Mouse (Mus musculus) liver, embryonic 15.5 days (tissue): ENCODE measurements around the gene Gm614. TPM values are rescaled to one million over a fixed set of nuclear protein-coding genes. Genes with fewer than 3 reads are reported as not detected.

Experiments used
- ATAC-seq: fragments of 200-750 bp; cut with Nextera tagmentation; 2 replicates; pipeline ENCODE4 v1.8.0; 2017; ENCODE audit warnings: moderate number of reproducible peaks, mild to moderate bottlenecking, moderate library complexity; ENCODE audit not compliant: insufficient read depth
- H3K27ac ChIP-seq: fragments of 300-500 bp; sonication (generic); replicated peaks from 2 replicates; pipeline ENCODE4 v1.5.1; 2015; ENCODE audit warnings: mild to moderate bottlenecking, inconsistent platforms
- H3K27me3 ChIP-seq: fragments of 300-500 bp; sonication (generic); 2 replicates; pipeline ENCODE4 v1.6.1; 2015; ENCODE audit warnings: mild to moderate bottlenecking, inconsistent platforms
- H3K36me3 ChIP-seq: fragments of 300-500 bp; sonication (generic); replicated peaks from 2 replicates; pipeline ENCODE4 v1.6.1; 2015; ENCODE audit warnings: moderate library complexity, mild to moderate bottlenecking, inconsistent platforms
- H3K4me1 ChIP-seq: fragments of 300-500 bp; sonication (generic); replicated peaks from 2 replicates; pipeline ENCODE4 v1.6.1; 2015; ENCODE audit warnings: inconsistent platforms
- H3K4me2 ChIP-seq: fragments of 300-500 bp; sonication (generic); 2 replicates; pipeline ENCODE4 v1.6.1; 2015; ENCODE audit warnings: moderate library complexity, mild to moderate bottlenecking, inconsistent platforms
- H3K4me3 ChIP-seq: fragments of 300-500 bp; sonication (generic); replicated peaks from 2 replicates; pipeline ENCODE4 v1.5.1; 2015; ENCODE audit warnings: mild to moderate bottlenecking, inconsistent platforms
- H3K9ac ChIP-seq: fragments of 300-500 bp; sonication (generic); 2 replicates; pipeline ENCODE4 v1.6.1; 2015; ENCODE audit warnings: moderate library complexity, mild to moderate bottlenecking, inconsistent platforms
- H3K9me3 ChIP-seq: fragments of 300-500 bp; sonication (generic); replicated peaks from 2 replicates; pipeline ENCODE4 v1.6.1; 2016; ENCODE audit warnings: inconsistent platforms
- WGBS: fragments of 180-500 bp; shearing (Covaris S2); methylation state at CpG from one replicate; pipeline ENCODE4 v1.1.7; 2015; ENCODE audit warnings: mixed read lengths; ENCODE audit not compliant: insufficient replicate concordance; 5-methylcytosine and 5-hydroxymethylcytosine counted together
- polyA plus RNA-seq: library from polyadenylated mRNA; unstranded; fragments of >200 nt; fragmentation: Nextera tagmentation; extraction: Ambion mirVana; gene quantifications from 2 replicates; pipeline ENCODE4 v1.2.1, GENCODE M21; 2015

The Gm614 gene
- polyA plus RNA-seq, 1 experiment from 2014 or later: not detected

DNA sequence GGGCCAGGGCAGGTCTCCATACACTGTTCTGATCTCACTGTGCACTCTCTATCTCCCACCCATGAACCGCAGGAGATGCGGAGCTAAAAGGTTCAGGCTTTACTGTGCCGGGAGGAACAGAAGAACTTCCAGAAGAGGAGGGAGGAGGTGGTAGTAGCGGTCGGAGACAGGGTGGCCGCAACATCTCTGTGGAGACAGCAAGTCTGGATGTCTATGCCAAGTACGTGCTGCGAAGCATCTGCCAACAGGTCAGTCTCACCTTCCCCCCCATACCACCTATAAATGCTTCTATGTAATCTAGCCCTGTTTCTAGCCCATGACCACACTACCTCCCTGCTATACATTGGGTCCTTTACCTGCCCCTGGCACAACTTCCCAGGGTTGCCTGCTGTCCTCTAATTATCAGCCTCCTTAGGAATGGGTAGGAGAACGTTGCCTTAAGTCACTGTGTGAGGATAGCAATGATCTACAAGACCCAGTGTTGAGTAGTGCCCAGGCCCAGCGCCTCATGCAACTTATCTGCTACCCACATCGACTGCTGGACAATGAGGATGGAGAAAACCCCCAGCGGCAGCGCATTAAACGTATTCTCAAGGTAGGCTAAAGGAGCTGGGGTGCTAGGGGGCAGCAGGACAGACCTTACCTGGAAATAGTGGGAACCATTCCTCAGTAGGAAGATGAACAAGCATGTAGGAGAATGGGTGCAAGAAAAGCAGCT lies 22.3 kb upstream of the Gm614 start:
- no peak for ATAC-seq
- Histone ChIP-seq H3K4me1 (peaks cover 48% of the 10 kb centered on the region), H3K9ac (no peak overlapping the region), H3K4me2 (no peak overlapping the region), H3K36me3 (peaks cover 88% of the 10 kb centered on the region), H3K9me3 (no peaks in the 10 kb centered on the region), H3K4me3 (no peak overlapping the region), H3K27me3 (no peaks in the 10 kb centered on the region), H3K27ac (peak overlapping the region; percentile 95)
- 84% methylated on average over 14 of the region's 14 CpGs for WGBS

DNA sequence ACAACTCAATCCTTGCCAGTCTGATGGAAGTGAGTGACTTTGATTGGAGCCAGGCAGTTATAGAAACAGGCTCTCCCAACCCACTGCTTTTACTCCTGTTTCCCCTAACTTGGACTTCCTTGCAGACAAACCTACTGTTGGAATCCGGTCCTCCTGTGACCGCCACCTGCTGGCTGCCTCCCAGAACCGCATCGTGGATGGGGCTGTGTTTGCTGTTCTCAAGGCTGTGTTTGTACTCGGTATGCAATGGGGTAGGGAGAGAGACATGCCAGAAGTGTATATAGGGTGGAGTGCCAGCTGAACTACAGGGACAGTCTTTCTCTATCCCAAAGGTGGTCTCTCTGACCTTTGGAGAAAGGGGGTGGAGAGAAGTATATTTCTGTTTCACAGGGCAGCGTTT lies 21.7 kb upstream of the Gm614 start:
- no peak for ATAC-seq
- H3K4me3 ChIP-seq: no peak overlapping the region
- WGBS: 22% methylated on average over 6 of the region's 6 CpGs

DNA sequence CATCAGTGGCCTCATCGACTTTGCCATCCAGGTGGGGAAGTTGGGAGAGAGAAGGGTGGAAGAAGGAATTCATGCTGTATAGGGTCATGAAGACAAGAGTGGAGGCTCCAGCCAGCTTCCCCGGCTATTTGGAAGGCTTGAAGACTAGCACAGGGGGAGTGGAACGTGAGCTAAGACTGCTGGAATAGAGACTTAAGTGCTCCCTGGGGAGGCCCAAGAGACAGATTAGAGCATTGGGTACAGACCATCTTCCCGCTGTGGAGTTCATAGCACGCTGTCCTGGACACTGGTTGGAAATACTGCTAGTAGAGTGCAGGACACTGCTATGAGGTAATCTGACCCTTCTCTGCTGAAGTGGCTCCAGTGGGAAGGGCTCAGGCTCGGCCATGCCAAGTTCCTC lies 19.0 kb upstream of the Gm614 start:
- Histone ChIP-seq H3K4me2 (no peak overlapping the region), H3K4me1 (peaks cover 20% of the 10 kb centered on the region), H3K4me3 (no peak overlapping the region), H3K36me3 (peaks cover 86% of the 10 kb centered on the region), H3K27ac (no peak overlapping the region), H3K27me3 (no peaks in the 10 kb centered on the region), H3K9ac (no peak overlapping the region), H3K9me3 (no peaks in the 10 kb centered on the region)
- 74% methylated on average over 6 of the region's 6 CpGs for WGBS
- ATAC-seq: no peak

More for the DNA sequence above, 21.7 kb upstream of the Gm614 start:
- Histone ChIP-seq H3K9ac (no peak overlapping the region), H3K9me3 (no peaks in the 10 kb centered on the region), H3K36me3 (peaks cover 88% of the 10 kb centered on the region), H3K27me3 (no peaks in the 10 kb centered on the region), H3K4me1 (peaks cover 48% of the 10 kb centered on the region), H3K4me2 (no peak overlapping the region), H3K27ac (peak overlapping the region; percentile 95)

DNA sequence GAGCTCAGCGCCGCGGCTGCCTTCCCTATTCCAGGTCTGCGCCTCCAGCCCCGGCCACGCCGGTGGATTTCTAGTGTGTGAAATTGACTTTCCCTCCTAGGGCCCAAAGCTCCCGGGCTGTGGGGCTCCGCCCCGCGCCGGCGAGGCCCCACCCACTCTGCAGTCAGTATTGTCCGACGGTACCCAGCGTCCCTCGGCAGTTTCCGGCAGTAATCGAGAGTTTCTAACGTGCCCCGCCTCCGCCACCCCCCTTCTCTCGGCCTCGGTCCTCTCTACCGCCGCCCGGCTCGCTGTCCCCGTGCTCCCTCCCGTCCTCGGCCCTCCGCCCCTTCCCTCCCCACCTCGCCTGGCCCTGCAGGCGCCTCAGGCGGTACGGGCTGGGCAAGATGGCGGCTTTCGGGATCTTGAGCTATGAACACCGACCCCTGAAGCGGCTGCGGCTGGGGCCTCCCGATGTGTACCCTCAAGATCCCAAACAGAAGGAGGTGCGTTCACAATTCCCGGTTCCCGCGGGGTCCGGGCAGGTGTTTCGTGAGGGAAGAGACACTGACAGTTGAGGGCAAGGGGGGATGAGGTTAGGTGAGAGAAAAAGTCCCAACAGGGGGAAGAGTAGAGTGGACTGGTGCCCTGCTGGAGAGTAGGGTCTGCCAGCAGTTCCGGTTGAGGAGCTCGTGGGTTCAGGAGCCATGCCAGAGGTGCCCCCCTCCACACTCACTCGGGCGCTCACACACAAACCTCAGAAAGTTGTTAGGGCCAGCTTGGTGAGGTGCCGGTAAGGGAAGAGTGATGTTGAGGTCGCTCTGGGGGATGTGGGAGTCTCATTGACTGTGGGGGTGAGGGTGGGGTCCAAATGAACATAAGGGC lies 10.3 kb upstream of the Gm614 start, which contains the start of gene Med12:
Gene Med12, plus strand, starts transcription at position 156 of the 864 bp plus-strand sequence.
- Histone ChIP-seq H3K9ac (peak within 1 kb of the TSS; percentile 81), H3K36me3 (peaks cover 34% of the 10 kb centered on the region), H3K9me3 (no peaks in the 10 kb centered on the region), H3K4me2 (peak within 1 kb of the TSS; percentile 67), H3K4me1 (peaks cover 16% of the 10 kb centered on the region), H3K4me3 (peak within 1 kb of the TSS; percentile 70), H3K27ac (peak within 1 kb of the TSS; percentile 86), H3K27me3 (peaks cover 4% of the 10 kb centered on the region; the same call in 1 of the 2 replicates)
- WGBS: 13% methylated on average over 53 of the region's 54 CpGs
- peak; percentile 99 for ATAC-seq

DNA sequence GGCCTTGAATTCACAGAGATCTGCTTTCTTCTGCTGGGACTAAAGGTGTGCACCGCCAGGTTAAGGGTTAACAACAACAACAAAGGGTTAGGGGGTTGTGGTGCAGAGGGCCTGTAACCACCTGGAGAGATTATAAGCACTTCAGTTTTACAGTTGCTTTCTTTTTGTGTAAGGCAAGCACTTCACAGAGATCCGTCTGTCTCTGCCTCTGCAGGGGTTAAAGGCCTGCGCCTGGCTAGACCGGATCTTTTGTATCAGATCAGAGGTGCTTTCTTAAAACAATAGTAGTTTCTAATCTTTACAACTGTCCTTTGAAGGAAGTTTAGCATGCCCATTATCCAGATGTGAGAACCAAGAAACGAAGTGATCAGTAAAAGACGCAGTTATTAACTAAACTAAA lies 9.6 kb upstream of the Gm614 start:
- Histone ChIP-seq H3K4me3 (peak overlapping the region; percentile 70), H3K9ac (peak overlapping the region; percentile 48), H3K4me1 (peaks cover 16% of the 10 kb centered on the region), H3K4me2 (peak overlapping the region; percentile 67), H3K27ac (peak overlapping the region; percentile 86), H3K36me3 (peaks cover 27% of the 10 kb centered on the region), H3K9me3 (no peaks in the 10 kb centered on the region), H3K27me3 (peaks cover 10% of the 10 kb centered on the region; the same call in 1 of the 2 replicates)
- 28% methylated on average over 6 of the region's 6 CpGs for WGBS
- ATAC-seq: no peak

DNA sequence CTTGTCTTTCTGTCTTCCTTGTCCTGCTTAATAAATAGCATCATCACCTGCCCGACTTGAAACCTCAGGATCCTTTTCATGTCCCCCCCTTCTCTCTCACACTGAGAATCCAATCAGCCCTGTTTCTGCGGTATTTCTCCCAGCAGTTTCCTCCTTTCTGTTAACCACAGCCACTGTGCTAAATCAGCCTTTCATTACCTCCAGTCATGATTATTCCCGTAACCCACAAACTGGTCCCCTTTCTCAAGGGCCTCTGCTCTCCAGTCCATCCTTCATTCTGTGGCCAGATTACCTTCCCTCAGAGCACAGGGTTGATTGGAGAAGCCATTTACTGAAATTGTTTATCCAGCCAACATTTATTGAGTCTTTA lies 4.9 kb upstream of the Gm614 start, which contains the start of gene Gm20489:
Gene Gm20489, minus strand, starts transcription at position 269 of the 370 bp plus-strand sequence.
- Histone ChIP-seq H3K36me3 (no peaks in the 10 kb centered on the region), H3K4me2 (peak within 1 kb of the TSS; percentile 30), H3K27ac (no peak within 1 kb of the TSS), H3K27me3 (peaks cover 18% of the 10 kb centered on the region; the same call in 1 of the 2 replicates), H3K4me3 (no peak within 1 kb of the TSS), H3K9ac (no peak within 1 kb of the TSS), H3K9me3 (no peaks in the 10 kb centered on the region), H3K4me1 (peaks cover 9% of the 10 kb centered on the region)
- no peak for ATAC-seq
- WGBS: 36% methylated on average over 3 of the region's 3 CpGs

DNA sequence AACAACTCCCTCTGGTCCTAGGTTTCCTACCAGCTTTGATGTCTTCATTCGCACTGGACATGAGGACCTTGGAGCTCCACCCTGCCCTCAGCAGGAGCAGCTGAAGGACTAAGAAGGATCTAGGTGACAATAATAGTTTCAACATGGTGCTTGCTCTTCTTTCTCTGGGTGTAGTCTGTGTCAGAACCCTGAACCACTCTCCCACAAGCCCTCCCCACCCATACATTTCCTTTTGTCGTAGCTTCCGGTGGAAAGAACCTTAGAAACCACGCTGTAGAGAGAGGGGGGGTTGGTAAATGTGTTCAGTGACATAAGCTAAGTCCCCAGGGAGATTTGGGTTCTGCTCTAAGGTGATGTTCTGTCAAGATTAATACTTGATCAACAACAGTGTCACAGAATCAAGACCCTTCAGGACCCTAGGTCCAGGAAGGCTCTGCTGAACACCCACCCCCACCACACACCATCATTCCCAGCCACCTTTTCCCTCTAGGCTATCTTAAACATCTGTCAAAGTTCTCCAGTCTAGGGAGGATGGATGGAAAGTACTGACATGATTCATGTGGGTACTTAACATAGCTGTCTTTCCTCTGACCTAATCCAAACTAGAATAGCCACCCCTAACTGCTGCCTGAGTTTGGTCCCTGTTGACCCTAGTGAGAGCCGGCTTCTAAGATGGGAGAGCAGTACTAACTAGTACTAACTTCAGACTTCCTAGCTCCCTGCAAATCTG lies 4.4 kb upstream of the Gm614 start, which contains the start of gene Il2rg:
Gene Il2rg, minus strand, starts transcription at position 231 of the 730 bp plus-strand sequence.
- Histone ChIP-seq H3K36me3 (no peaks in the 10 kb centered on the region), H3K4me2 (peak within 1 kb of the TSS; percentile 30), H3K9me3 (no peaks in the 10 kb centered on the region), H3K27me3 (peaks cover 18% of the 10 kb centered on the region; the same call in 1 of the 2 replicates), H3K4me1 (peaks cover 4% of the 10 kb centered on the region), H3K27ac (no peak within 1 kb of the TSS), H3K9ac (no peak within 1 kb of the TSS), H3K4me3 (no peak within 1 kb of the TSS)
- whole genome bisulfite sequencing: 41% methylated on average over 5 of the region's 5 CpGs
- ATAC-seq: no peak

DNA sequence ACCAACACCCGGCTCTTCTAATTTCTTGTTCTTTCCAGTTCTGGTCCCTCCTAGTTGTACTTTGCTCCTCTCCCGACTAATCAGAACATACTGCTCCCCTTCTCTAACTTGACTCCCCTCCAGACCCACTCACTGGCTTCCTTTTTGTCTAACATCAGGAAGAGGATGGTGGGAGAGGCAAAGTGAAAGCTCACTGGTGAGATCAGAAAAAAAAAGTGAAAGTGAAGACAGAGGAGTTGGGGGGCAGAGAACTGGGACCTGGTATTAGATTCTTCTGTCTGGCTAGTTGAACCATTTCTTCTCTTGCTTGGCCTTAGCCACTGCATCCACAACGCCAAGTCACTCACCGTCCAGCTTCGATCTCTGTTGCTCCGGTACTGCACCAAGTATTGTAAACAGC lies 2.8 kb upstream of the Gm614 start:
- H3K4me2 ChIP-seq: no peak overlapping the region

DNA sequence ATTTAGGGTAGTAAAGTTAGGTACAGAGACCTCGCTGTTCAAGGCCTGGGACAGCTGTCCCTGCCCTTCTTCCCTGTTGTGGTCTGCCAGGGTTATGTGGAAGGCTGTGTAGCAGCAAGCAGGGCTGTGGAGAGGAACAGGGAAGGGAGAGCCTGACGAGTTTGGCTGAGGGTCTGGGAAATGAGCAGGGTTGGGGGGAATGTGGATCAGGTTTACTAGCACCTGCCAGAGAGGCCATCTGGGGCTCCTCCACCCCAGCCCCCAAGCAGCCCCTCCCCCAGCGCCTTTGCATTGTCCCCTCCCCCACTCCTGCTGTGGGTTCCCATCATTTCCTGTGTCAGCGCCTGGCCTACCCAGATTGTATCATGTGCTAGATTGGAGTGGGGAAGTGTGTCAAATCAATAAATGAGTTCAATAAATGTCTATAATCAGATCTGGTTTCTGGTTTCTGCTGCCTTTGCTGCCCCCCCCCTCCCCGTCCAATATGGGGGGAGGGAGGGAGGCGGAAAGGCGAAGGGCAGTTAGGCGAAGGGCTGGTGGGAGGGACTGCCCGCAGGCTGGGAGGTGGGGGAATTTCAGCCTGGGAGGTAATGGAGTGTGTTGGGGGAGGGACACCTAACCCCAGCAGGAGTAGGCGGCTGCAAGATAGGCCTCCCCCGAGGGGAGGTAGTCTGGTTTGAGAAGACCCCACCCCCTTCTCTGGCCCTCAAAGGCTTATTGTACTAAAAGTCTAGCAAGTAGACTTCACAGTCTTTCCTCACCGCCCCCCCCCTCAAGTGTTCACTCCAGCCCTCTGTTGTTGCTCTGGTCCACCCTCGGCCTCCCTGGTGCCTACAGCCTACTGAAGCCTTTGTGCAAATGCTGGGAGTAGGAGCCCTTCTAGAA lies 3.1 kb downstream of the Gm614 start:
- Histone ChIP-seq H3K9me3 (no peaks in the 10 kb centered on the region), H3K36me3 (peaks cover 23% of the 10 kb centered on the region), H3K4me2 (no peak overlapping the region), H3K27me3 (peaks cover 5% of the 10 kb centered on the region; the same call in 1 of the 2 replicates), H3K4me1 (peaks cover 19% of the 10 kb centered on the region), H3K9ac (no peak overlapping the region), H3K4me3 (no peak overlapping the region), H3K27ac (0 out of 2 replicates have a peak overlapping the region, but pooled peaks have one; percentile 6)
- 24% methylated on average over 12 of the region's 13 CpGs for WGBS
- 0 out of 2 replicates have a peak, but pooled peaks have one; percentile 8 for ATAC-seq

More for the DNA sequence above, 2.8 kb upstream of the Gm614 start:
- H3K9me3 ChIP-seq: no peaks in the 10 kb centered on the region
- ATAC-seq: no peak
- no peak overlapping the region for H3K27ac ChIP-seq
- no peaks in the 10 kb centered on the region for H3K36me3 ChIP-seq
- H3K4me1 ChIP-seq: no peaks in the 10 kb centered on the region
- 72% methylated on average over 6 of the region's 6 CpGs for WGBS
- 0 out of 2 replicates have a peak, but pooled peaks cover 14% of the 10 kb centered on the region for H3K27me3 ChIP-seq
- H3K9ac ChIP-seq: no peak overlapping the region
- no peak overlapping the region for H3K4me3 ChIP-seq

DNA sequence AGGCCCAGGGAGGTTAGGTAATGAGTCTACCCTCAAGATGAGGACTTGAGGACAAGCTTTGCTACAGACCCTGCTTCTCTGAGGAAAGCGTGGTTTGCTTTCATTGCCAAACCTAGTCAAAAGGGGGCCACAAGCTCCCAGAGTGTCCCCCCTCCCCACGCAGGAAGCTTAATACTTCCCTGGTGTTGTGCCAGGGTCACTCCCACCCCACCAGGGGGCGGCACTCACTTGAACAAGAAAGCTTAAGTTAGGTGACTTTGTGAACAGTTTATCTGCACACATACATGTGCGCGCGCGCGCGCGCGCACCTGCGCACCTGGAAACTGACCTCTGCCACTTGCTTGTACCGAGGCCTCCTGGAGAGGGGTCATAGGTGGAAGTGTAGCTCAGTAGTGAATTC lies 7.2 kb downstream of the Gm614 start:
- Histone ChIP-seq H3K9ac (no peak overlapping the region), H3K4me3 (no peak overlapping the region), H3K9me3 (no peaks in the 10 kb centered on the region), H3K27ac (no peak overlapping the region), H3K4me2 (peak overlapping the region; percentile 74; the same call in 1 of the 2 replicates), H3K27me3 (peaks cover 5% of the 10 kb centered on the region; the same call in 1 of the 2 replicates), H3K36me3 (peaks cover 23% of the 10 kb centered on the region), H3K4me1 (peaks cover 27% of the 10 kb centered on the region)
- ATAC-seq: no peak
- WGBS: 82% methylated on average over 13 of the region's 13 CpGs
